Mouse (Mus musculus) heart, postnatal 0 days (tissue): ENCODE results near the gene Grin2a.

Experiments
- CTCF ChIP-seq: IDR thresholded peaks from 2 replicates; pipeline ENCODE4 v1.5.1; 2016; ENCODE audit warnings: antibody characterized with exemption, control low read depth, low read depth
- EP300 ChIP-seq: IDR thresholded peaks from 2 replicates; pipeline ENCODE4 v1.6.1; 2016; ENCODE audit warnings: antibody characterized with exemption, low read depth

GRCm38 (mm10) chr16:9727603-9728002 is 267.8 kb downstream of the Grin2a start:
- TF ChIP-seq CTCF (no peak), EP300 (no peak)
